Mouse (Mus musculus) adrenal gland (tissue): ENCODE measurements at regions not wholly inside any gene's neighbourhood (a gene's known extent, or its start where the extent isn't known, plus 50 kb on each side); places are given as distances from the start of the nearest gene placed in this dataset.
"Not testable (repeated sequence)": the region's sequence is repeated elsewhere in the genome, so short reads cannot be mapped to it uniquely, and the experiment has no call there.

Experiments used
- intact Hi-C: fragments of 180-260 bp; cut with DNase I; formaldehyde crosslinking; loops from one replicate; pipeline ENCODE4 v1.15.1; 2025

DNA sequence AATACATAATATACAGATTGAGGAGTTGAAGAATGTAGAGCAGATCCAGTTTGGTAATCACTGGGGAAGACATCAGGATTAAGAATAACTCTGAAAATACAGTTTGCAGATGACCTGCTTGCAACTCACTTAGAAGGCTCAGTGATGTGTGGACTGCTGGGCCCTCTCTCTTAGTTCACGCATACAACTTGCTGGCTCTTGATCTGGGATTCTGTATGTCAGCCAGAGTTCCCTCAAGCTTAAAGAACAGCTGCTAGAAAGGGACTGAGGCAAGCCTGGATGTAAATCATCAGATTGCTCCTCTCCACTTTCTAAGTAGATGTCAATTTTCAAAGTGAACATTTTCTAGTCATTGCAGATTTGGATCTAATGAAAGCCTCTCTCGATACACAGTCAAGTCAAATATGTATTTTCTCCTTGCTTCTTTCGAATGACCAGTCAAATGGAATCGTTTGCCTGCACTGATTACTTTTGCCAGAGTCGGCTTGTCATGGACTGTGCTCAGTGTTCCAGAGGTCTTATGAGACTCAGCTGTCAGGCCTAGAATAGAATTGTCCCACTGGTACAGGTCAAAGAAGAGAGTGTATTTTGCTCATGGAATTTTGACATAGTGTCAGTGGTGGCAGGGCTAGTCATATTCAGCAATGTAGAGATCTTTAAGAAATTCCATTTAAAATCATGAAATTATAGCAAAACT, 334.2 kb upstream of the Cwc22 start:
- intact Hi-C loops: no loop called here

DNA sequence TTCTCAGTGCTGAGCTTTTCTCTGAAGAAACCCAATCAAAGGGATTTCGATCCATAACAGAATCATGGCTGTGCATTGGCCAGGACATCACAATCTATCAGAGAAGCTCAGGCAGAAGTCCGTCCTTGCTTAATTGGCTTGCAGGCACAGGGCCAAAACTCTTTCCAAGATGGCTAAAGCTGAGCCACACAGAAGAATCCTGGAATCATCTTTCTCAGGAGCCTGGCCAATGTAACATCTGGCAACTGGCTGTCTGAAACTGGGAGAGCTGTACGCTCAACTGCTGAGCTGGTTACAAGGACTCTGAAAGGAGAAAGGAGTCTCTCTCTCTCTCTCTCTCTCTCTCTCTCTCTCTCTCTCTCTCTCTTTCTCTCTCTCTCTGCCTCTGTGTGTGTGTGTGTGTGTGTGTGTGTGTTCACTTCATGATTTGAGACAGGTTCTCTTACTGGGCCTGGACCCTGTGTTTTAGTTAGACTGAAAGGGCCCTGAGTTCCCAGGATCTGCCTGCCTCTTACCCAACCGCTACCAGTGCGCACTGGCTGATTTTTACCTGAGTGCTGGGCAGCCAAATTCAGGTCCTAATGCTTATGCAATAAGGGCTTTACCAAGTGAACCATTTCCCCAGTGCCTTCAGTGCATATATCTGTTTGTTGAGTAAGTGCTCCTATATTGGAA, 333.3 kb upstream of the Cwc22 start:
- intact Hi-C loops: no loop called here

DNA sequence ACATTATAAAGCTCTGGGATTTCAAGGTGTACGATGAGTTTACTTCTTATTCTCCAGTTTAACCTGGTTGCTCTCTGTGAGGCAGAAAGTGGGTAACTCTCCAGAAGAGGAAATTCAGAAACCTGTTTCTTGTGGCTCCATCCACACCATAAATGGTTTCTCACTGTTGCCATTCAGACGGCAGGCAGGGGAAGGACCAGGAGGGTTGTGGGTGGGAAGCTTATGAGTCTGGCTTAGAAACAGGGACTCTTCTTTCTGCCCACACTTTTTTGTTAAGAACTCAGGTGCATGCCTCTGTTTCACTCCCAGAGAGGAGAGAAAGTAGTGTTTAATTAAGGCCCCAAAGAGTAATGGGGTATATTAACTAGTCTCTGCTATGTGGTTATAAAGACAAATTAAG, 332.5 kb upstream of the Cwc22 start:
- intact Hi-C loops: no loop called here

DNA sequence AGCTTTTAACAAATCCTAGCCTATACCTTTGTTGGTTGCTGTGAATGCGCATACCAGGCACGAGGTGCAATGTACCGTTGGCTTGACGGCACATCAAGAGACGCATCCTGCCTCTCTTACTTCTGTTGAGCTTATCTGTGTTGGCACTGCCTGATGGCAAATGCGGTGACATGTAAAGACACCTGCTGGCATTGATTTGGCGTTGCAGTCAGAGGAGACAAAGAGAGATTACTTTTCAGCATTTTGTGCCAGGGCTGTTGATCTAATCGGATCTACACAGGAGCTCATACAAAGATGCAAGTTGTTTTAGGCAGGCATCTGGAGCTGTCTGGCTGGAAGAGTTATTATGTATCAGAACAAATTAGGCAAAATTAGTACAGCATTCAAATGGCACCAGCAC, 331.5 kb upstream of the Cwc22 start:
- intact Hi-C loops: no loop called here

DNA sequence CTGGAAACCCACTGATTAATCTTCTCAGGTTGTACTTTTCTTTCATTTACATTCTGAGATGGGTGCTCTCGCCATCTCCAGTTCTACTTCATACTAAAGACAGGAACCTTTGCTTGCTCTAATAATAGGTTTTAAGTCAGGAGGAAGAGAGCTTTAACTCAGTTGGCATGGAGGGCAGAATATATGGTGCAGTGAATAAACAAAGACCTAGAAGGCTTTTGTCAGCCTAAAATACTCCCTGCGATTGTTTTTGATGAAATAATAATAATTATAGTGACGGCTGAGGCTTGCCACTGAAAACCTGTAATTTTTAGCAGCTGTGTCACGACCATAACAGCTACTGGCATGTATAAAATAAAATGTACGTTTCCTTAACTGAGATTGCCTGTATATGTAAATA, 327.9 kb upstream of the Cwc22 start:
- intact Hi-C loops: no loop called here

DNA sequence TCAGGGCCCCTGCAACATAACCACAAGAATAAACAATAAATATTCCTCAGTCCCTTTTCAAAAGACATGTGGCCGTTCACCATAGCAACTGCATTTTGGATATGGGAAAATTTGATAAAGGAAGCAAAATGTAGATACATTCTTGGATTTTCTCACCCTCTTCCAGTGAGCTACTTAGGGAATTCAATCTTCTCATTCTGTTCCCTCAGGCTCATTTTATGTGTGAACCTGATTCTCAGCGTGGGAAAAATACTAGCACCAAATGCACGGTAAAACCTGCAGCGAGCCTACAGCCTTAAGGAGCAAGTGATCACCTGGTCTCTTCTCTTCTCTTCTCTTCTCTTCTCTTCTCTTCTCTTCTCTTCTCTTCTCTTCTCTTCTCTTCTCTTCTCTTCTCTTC, 322.5 kb upstream of the Cwc22 start:
- intact Hi-C loops: no loop called here

- intact Hi-C loops: no loop called here
These were observed 321.6 kb upstream of the Cwc22 start for GRCm38 (mm10) chr2:78267527-78268375.

DNA sequence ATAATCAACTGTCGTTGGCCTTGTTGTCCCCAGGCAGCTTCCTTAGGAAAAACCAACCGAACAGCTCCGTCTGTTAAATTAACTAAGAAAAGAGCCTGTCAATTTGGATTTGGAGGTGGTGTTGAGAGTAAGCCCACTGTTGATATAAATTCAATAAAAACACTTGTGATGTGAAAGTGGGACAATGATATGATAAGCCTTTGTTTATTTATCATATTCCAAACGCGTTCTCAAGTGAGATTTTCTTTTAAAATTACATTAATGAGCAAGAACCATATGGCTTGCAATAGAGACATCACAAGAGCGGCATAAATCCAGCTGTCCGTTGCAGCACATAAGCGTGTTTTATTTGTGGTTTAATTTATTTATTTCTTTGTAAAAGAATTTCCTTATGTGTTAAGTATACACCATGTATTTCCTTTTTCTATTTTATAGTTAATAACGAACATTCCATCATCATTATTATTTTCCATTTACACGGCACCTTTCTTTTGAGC, 307.5 kb upstream of the Cwc22 start:
- intact Hi-C loops: no loop called here

DNA sequence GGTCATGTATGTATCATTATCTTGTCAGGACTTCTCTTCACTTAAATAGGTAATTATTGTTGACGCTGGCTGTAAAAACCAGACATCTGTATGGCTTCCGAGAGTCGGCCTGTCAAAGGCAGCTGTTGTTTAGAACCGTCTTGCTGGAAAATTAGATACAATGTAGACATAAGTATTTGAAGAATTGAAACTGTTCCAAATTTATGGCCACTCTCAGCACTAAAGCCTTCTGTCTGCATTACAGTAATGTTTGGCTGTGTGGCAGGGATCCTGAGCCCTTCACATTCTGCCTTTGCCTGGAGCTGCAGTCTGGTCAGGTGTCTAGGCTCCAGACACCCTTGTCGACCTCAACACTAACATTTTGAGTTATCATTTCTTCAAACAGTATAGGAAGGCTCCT, 300.2 kb upstream of the Cwc22 start:
- intact Hi-C loops: no loop called here

DNA sequence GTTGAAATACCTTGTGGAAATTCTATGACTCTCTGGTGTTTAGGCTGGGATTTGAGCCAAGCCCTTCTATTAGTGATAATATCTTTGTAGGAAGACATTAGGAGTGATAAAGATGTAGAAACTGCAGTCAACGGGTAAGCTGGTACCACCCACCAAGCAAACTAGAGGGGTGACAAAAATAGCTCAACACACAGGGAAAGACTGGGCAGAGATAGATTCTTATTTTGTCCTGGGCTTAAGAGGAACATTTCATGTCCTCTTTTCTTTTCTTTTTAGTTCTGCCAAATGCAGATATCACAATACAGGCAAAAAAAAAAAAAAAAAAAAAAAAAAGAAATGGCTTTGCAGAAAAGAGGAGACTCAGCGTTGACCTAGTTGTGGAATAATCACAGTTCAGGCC, 294.1 kb upstream of the Cwc22 start:
- intact Hi-C loops: no loop called here

GRCm38 (mm10) chr2:78225383-78226100, 279.4 kb upstream of the Cwc22 start:
- intact Hi-C loops: not testable (repeated sequence)

GRCm38 (mm10) chr2:78214469-78214868, 268.3 kb upstream of the Cwc22 start:
- intact Hi-C loops: no loop called here

- intact Hi-C loops: no loop called here
These were observed 258.9 kb upstream of the Cwc22 start for GRCm38 (mm10) chr2:78205125-78205524.

GRCm38 (mm10) chr2:78196006-78196405, 249.8 kb upstream of the Cwc22 start:
- intact Hi-C loops: no loop called here

DNA sequence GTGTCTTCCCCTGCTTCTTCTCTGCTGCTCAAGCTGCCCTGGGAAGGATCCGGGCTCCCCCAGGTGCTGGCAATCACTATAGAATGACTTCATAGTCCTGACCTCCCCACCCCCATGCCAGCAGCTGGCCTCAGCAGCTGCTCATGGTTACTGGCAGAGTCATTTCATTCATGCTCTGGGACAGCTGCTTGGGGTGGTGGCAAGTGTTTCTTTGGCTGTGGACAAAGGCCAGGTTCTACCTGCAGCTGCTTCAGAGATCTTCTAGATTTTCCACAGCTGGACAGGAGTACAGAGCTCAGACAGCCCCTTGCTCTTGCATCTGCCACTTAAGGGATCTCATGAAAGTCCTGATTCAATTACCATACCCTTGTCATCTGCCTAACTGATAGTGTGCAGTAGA, 243.4 kb upstream of the Cwc22 start:
- intact Hi-C loops: no loop called here

DNA sequence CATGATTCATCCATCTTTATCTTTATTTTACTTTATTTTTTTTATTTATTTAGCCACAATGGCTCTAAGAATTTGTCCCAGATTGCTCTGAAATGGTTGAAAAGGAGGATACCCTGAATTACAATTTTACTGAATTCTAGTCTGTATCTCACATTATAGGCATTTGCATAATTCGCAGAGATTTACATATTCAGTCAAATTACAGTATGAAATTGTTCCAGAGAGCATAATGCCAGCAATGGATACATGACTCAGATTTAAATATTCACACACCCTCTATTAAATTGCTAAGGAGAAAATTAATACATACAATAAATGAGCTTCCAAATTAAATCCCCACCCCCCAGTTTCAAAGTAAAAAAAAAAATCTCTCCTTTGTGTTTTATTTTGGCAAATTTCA, 238.8 kb upstream of the Cwc22 start:
- intact Hi-C loops: no loop called here

GRCm38 (mm10) chr2:78173784-78174183, 227.6 kb upstream of the Cwc22 start:
- intact Hi-C loops: no loop called here

DNA sequence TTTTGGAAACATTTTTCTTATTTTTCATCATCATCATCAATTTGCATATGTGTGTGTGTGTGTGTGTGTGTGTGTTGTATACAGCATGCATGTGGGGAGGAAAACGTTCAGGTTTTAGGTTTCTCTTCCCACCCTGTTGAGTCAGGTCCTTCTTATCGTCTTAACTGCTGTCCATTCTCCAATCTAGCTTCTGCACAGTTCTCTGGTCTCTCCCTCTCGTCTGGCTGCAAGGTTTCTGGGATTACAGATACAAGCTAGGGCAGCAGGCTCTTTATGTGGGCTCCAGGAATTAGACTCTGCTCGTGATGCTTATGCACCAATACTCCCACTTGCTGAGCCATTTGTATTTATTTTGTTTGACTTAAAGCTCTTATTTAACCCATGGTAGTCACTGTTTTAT, 226.6 kb upstream of the Cwc22 start:
- intact Hi-C loops: no loop called here

DNA sequence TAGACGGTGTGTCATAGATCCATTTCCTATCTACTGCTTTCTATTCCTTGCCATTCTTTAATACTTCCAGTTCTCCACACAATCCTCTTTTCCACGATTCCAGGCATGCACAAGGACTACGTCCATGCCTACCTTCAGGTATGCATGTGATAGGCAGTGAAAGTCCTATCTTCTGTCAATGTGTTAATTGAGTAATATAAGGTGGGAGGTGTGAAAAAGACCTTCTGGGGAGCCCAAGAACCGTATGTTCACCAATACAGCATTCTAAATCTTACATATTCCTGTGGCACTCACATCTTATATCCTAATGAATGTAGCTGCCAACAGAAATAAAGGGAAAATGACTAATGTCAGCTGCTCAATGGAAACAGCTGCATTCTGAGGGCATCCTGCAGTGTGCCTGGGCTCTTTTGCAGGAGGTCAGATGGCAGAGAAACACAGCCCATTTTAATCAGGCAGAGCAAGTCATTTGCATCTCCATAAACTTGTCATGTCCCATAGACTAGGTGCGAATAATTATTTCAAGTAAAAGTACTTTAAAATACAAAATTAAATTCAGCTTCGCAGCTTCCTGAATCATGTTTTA, 224.1 kb upstream of the Cwc22 start:
- intact Hi-C loops: no loop called here

DNA sequence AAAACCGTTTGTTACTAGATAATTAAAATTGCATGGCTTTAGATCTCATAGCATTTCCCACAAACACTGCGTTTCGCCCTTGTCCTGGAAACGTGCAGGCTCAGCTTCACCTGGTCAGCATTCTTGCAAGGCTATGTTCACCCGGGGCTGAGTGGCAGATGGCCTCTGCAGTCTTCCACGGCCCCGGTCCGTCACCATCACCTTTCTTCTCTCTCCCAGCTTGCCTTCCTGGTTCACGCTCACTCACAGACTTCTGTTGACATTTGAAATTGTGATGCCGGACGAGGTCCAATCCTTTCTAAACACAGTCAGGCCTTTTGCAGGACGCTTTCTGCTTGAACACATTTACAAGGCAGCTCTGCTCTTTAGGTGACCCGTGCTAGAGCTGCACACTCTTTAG, 219.3 kb upstream of the Cwc22 start:
- intact Hi-C loops: no loop called here

DNA sequence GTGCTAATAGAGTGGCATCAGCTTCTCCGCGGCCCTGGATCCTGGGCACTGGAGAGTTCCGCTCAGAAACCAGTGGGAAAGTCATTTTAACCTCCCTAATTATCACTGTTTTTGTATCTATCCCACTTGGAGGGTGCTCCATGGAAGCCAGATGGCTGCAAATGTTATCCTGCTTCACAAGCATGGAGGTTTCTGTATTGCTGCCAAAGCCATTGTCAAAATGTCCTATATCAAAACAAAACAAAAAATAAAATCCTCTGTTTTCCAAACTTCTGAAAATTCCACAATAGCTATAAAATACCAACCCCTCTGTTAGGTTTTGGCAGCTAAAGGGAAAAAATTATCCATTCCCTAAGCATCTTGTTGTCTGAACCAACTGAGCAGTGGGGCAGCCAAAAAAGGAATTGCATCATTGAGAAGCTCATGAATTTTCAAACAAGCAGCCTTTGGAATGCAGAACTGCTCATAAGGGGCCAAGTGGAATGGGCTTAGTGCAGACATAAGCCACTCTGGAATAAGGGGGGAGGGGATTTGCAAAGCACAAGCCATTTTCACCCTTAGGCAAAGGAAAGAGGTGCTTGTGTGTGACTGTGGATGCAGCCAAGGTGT, 213.8 kb upstream of the Cwc22 start:
- intact Hi-C loops: no loop called here
